Mouse (Mus musculus) ovary, postnatal 14 days (tissue): ENCODE results near the gene Cnn2.
"Not testable (repeated sequence)": the region's sequence is repeated elsewhere in the genome, so short reads cannot be mapped to it uniquely, and the experiment has no call there.

Experiments used
- DNase-seq: peaks from one replicate; pipeline ENCODE4 v3.0.0; 2022; ENCODE audit warnings: low spot score

Gene Cnn2

GRCm38 (mm10) chr10:80041409-80042060 lies 53.2 kb downstream of the Cnn2 start:
- not testable (repeated sequence) for DNase-seq

GRCm38 (mm10) chr10:80044087-80044486 lies 55.7 kb downstream of the Cnn2 start:
- DNase-seq = no peak

- not testable (repeated sequence) for DNase-seq
These were observed 57.0 kb downstream of the Cnn2 start for GRCm38 (mm10) chr10:80045364-80045763.
